Mouse (Mus musculus): ENCODE measurements around the gene Sema7a. TPM values are rescaled to one million over a fixed set of nuclear protein-coding genes. Genes with fewer than 3 reads are reported as not detected.

Gene Sema7a
- total RNA-seq, 2 experiments from 2014 or later = 1.4 to 5.0 TPM

GRCm38 (mm10) chr9:57938225-57939055 is 1.5 kb upstream of the Sema7a start:
- no peak for ATAC-seq (ENCODE audit: poor library complexity, severe bottlenecking)

- ATAC-seq (ENCODE audit: poor library complexity, severe bottlenecking) = no peak
Observed at GRCm38 (mm10) chr9:57940349-57940794, 460 bp downstream of the Sema7a start.

- ATAC-seq (ENCODE audit: poor library complexity, severe bottlenecking) = no peak
Observed at GRCm38 (mm10) chr9:57940861-57941638, 1.1 kb downstream of the Sema7a start.

GRCm38 (mm10) chr9:57942039-57942438 is 2.1 kb downstream of the Sema7a start:
- ATAC-seq (ENCODE audit: poor library complexity, severe bottlenecking) = no peak

GRCm38 (mm10) chr9:57943067-57943466 is 3.2 kb downstream of the Sema7a start:
- ATAC-seq (ENCODE audit: poor library complexity, severe bottlenecking) = no peak

GRCm38 (mm10) chr9:57944572-57944971 is 4.7 kb downstream of the Sema7a start:
- ATAC-seq (ENCODE audit: poor library complexity, severe bottlenecking) = peak; percentile 42; the same call in 1 of the 2 replicates

- ATAC-seq (ENCODE audit: poor library complexity, severe bottlenecking) = no peak
Observed at GRCm38 (mm10) chr9:57945771-57946616, 6.1 kb downstream of the Sema7a start.

GRCm38 (mm10) chr9:57947381-57948030 is 7.6 kb downstream of the Sema7a start:
- ATAC-seq (ENCODE audit: poor library complexity, severe bottlenecking) = no peak

GRCm38 (mm10) chr9:57948333-57948931 is 8.5 kb downstream of the Sema7a start:
- no peak for ATAC-seq (ENCODE audit: poor library complexity, severe bottlenecking)

GRCm38 (mm10) chr9:57949102-57949704 is 9.3 kb downstream of the Sema7a start:
- ATAC-seq (ENCODE audit: poor library complexity, severe bottlenecking) = no peak

- ATAC-seq (ENCODE audit: poor library complexity, severe bottlenecking) = no peak
Observed at GRCm38 (mm10) chr9:57949879-57950278, 10.0 kb downstream of the Sema7a start.

GRCm38 (mm10) chr9:57950519-57950918 is 10.6 kb downstream of the Sema7a start:
- no peak for ATAC-seq (ENCODE audit: poor library complexity, severe bottlenecking)

GRCm38 (mm10) chr9:57951993-57952392 is 12.1 kb downstream of the Sema7a start:
- no peak for ATAC-seq (ENCODE audit: poor library complexity, severe bottlenecking)

- ATAC-seq (ENCODE audit: poor library complexity, severe bottlenecking) = no peak
Observed at GRCm38 (mm10) chr9:57954962-57955744, 15.2 kb downstream of the Sema7a start.

GRCm38 (mm10) chr9:57955764-57956163 is 15.9 kb downstream of the Sema7a start:
- ATAC-seq (ENCODE audit: poor library complexity, severe bottlenecking) = no peak

GRCm38 (mm10) chr9:57956196-57956837 is 16.4 kb downstream of the Sema7a start:
- no peak for ATAC-seq (ENCODE audit: poor library complexity, severe bottlenecking)

GRCm38 (mm10) chr9:57956838-57957236 is 16.9 kb downstream of the Sema7a start:
- ATAC-seq (ENCODE audit: poor library complexity, severe bottlenecking) = peak; percentile 94

- no peak for ATAC-seq (ENCODE audit: poor library complexity, severe bottlenecking)
Observed at GRCm38 (mm10) chr9:57958615-57959014, 18.7 kb downstream of the Sema7a start.

All from megakaryocyte, adult 5-6 weeks (primary cell).